Mouse (Mus musculus) lung, adult 2 months (tissue): Measurements from ENCODE around the gene Nwd1.

Experiments used
- CTCF ChIP-seq: fragments of 200-500 bp; IDR thresholded peaks from 2 replicates; pipeline ENCODE4 v1.5.1; 2011; ENCODE audit warnings: mild to moderate bottlenecking, low read length, control low read depth; ENCODE audit not compliant: insufficient read depth
- POLR2A ChIP-seq: fragments of 200-500 bp; IDR thresholded peaks from 2 replicates; pipeline ENCODE4 v1.6.1; 2011; ENCODE audit warnings: low read depth, mild to moderate bottlenecking, control low read depth, low read length, borderline replicate concordance; ENCODE audit errors: extremely low read depth

DNA sequence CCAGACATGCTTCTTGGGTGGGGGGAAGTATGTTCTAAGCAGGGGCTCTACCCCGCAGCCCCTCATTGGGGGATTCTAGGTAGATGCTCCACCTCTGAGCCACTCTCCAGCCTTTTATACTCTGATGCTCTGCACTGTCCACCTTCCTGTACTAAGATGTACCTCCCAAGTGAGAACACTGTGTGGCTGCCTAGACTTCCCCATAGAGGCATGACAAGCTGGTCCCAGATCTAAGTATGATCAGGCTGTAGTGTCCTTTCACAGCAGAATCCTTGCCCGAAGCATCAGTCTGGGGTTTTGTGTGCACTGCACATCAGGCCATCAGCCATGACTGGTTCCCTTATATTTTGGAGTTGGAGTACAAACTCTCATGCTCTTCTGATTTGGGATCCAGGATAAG is 109.5 kb downstream of the Nwd1 start:
- TF ChIP-seq POLR2A (no peak), CTCF (no peak)
